In the genomic region with DNA sequence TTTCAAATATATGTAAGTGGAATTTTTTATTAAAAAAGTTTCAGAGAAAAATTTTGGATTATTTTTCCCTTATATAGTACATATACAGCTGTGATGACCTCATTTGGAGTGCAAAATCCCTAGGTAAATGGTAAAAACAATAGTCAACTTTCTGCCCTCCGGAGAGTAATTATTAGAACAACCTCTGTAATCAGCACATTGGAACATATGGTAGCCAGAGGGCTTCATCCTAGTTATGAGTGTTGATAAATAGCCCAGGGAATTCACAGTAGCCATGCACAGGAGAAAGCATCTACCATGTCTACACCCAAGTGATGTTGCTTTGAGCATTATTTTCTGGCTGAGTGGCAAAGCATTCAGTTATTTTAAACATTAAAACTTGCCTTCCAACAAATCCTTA, we compare ENCODE assay signal across 15 mouse cellular contexts.
DNase-seq lines count a peak whose midpoint lies in the region; ATAC-seq and TF ChIP-seq lines count a peak whose summit lies in the region.
"Had no signal": no experiment of that assay in that cellular context is flagged by ENCODE, and none has a peak within 500 bp of the region (broad histone marks: within the 10 kb centered on the region; RNA-seq: fewer than 3 reads in every experiment).

No protein-coding gene starts in this region.

- peak overlapping the region; percentile 74; the same call in 1 of the 2 replicates for H3K27ac ChIP-seq in layer of hippocampus, adult 2 months
- H3K27ac ChIP-seq in embryonic facial prominence, embryonic 15.5 days (replicated peaks) = no peak overlapping the region
- H3K27ac ChIP-seq: embryonic facial prominence, embryonic 13.5 days; forebrain, embryonic 10.5 days; forebrain, embryonic 12.5 days had no signal

- H3K9ac ChIP-seq in embryonic facial prominence, embryonic 15.5 days = no peak overlapping the region
- H3K9ac ChIP-seq: embryonic facial prominence, embryonic 13.5 days; forebrain, embryonic 12.5 days had no signal

- peak; percentile 51; the same call in 1 of the 2 replicates for ATAC-seq in embryonic facial prominence, embryonic 15.5 days (ENCODE audit: insufficient number of reproducible peaks, low FRiP score, low TSS enrichment, low read depth)
- ATAC-seq: forebrain, embryonic 14.5 days; forebrain, embryonic 16.5 days had no signal

- H3K9me3 ChIP-seq in embryonic facial prominence, embryonic 15.5 days (replicated peaks) = no peaks in the 10 kb centered on the region
- H3K9me3 ChIP-seq: embryonic facial prominence, embryonic 13.5 days; forebrain, embryonic 10.5 days; forebrain, embryonic 12.5 days had no signal

- H3K27me3 ChIP-seq in embryonic facial prominence, embryonic 15.5 days = no peaks in the 10 kb centered on the region
- H3K27me3 ChIP-seq: embryonic facial prominence, embryonic 13.5 days; forebrain, embryonic 12.5 days had no signal

- no peak overlapping the region for H3K4me3 ChIP-seq in layer of hippocampus, adult 2 months
- H3K4me3 ChIP-seq in embryonic facial prominence, embryonic 15.5 days (replicated peaks) = no peak overlapping the region
- H3K4me3 ChIP-seq: embryonic facial prominence, embryonic 13.5 days; erythroblast, embryonic 14.5 days; forebrain, embryonic 10.5 days; forebrain, embryonic 12.5 days had no signal

- H3K4me1 ChIP-seq in embryonic facial prominence, embryonic 15.5 days = no peaks in the 10 kb centered on the region
- H3K4me1 ChIP-seq: embryonic facial prominence, embryonic 13.5 days; forebrain, embryonic 10.5 days; forebrain, embryonic 12.5 days had no signal

- no peak for TF ChIP-seq CTCF in layer of hippocampus, adult 2 months (conservative IDR thresholded peaks at IDR 0.05)

- DNase-seq in cerebellum, adult 9-10 months = peak; percentile 33
- no peak for DNase-seq in cerebellum, postnatal 36 days
- DNase-seq in layer of hippocampus, adult 2 months (ENCODE audit: low spot score in 2 of 2) = no peak
- no peak for DNase-seq in layer of hippocampus, adult 18-20 months (ENCODE audit: low spot score in 2 of 2)
- no peak for DNase-seq in heart, adult 18-20 months
- DNase-seq: adrenal gland, adult 2 months; adrenal gland, postnatal 10 days; adrenal gland, postnatal 25 days had no signal

- no peaks in the 10 kb centered on the region for H3K36me3 ChIP-seq in embryonic facial prominence, embryonic 15.5 days
- H3K36me3 ChIP-seq: embryonic facial prominence, embryonic 13.5 days; forebrain, embryonic 10.5 days; forebrain, embryonic 12.5 days had no signal

- H3K4me2 ChIP-seq in embryonic facial prominence, embryonic 15.5 days (replicated peaks) = no peak overlapping the region
- H3K4me2 ChIP-seq: embryonic facial prominence, embryonic 13.5 days; forebrain, embryonic 12.5 days had no signal

- WGBS in embryonic facial prominence, embryonic 15.5 days = 63% methylated on average over 1 of the region's 1 CpGs
